Mouse (Mus musculus) G1E (cell line): ENCODE results near the gene Tm9sf1. TPM values are rescaled to one million over a fixed set of nuclear protein-coding genes. Genes with fewer than 3 reads are reported as not detected.
A peak's percentile ranks its signal among the peaks of the same experiment; 100 is the strongest.

Source experiments
- ATAC-seq: 2 replicates; pipeline ENCODE4 v1.8.0; 2016; ENCODE audit warnings: mild to moderate bottlenecking; ENCODE audit not compliant: insufficient number of reproducible peaks, poor library complexity, low FRiP score, severe bottlenecking; ENCODE audit errors: extremely low read depth
- DNase-seq: peaks from one replicate; pipeline ENCODE4 v3.0.0; 2012; ENCODE audit warnings: low spot score
- H3K27me3 ChIP-seq: 2 replicates; pipeline ENCODE4 v1.6.1; 2012; ENCODE audit warnings: mild to moderate bottlenecking, low read length, inconsistent platforms; ENCODE audit not compliant: insufficient read depth
- H3K36me3 ChIP-seq: replicated peaks from 2 replicates; pipeline ENCODE3; 2012; ENCODE audit warnings: mild to moderate bottlenecking, inconsistent platforms
- H3K4me1 ChIP-seq: 2 replicates; pipeline ENCODE4 v1.6.1; 2012; ENCODE audit warnings: low read depth, low read length, inconsistent platforms, mixed read lengths; ENCODE audit not compliant: insufficient read depth
- H3K4me3 ChIP-seq: 2 replicates; pipeline ENCODE4 v1.5.1; 2012; ENCODE audit warnings: low read depth, mild to moderate bottlenecking, inconsistent platforms, low read length, moderate library complexity, mixed read lengths
- H3K9me3 ChIP-seq: replicated peaks from 2 replicates; pipeline ENCODE4 v1.6.1; 2012; ENCODE audit warnings: inconsistent platforms
- CTCF ChIP-seq: IDR thresholded peaks from 2 replicates; pipeline ENCODE4 v1.5.1; 2012; ENCODE audit warnings: low read depth, low read length, inconsistent platforms, mixed read lengths
- GATA1 ChIP-seq: IDR thresholded peaks from 2 replicates; pipeline ENCODE4 v1.6.1; 2012; ENCODE audit warnings: borderline replicate concordance, low read length, inconsistent platforms, mixed read lengths
- GATA2 ChIP-seq: IDR thresholded peaks from 2 replicates; pipeline ENCODE4 v1.6.1; 2012; ENCODE audit warnings: low read depth, low read length, inconsistent platforms, borderline replicate concordance
- POLR2AphosphoS5 ChIP-seq: IDR thresholded peaks from 2 replicates; pipeline ENCODE4 v1.6.1; 2012; ENCODE audit warnings: low read depth, low read length, inconsistent platforms; ENCODE audit not compliant: insufficient replicate concordance
- TAL1 ChIP-seq: conservative IDR thresholded peaks from 2 replicates; pipeline ENCODE4 v1.6.1; 2012; ENCODE audit warnings: low read depth, low read length, inconsistent platforms, mixed read lengths
- polyA plus RNA-seq: library from polyadenylated mRNA; stranded (reverse); fragments of >175 nt; gene quantifications from 2 replicates; pipeline ENCODE4 v1.2.3, GENCODE M21; 2012
- total RNA-seq, 2 experiments: library from RNA; stranded (forward) in 1 of 2; stranded (reverse) in 1 of 2; fragments of 200-1000 nt in 1 of 2; fragments of >200 nt in 1 of 2; fragmentation: Nextera tagmentation in 1 of 2; gene quantifications; 2 replicates each; pipeline ENCODE4 v1.2.3; 2014 to 2017

The Tm9sf1 gene
- total and polyA plus RNA-seq, 3 experiments, result 14.8 to 57.7 (median 40.6) TPM

DNA sequence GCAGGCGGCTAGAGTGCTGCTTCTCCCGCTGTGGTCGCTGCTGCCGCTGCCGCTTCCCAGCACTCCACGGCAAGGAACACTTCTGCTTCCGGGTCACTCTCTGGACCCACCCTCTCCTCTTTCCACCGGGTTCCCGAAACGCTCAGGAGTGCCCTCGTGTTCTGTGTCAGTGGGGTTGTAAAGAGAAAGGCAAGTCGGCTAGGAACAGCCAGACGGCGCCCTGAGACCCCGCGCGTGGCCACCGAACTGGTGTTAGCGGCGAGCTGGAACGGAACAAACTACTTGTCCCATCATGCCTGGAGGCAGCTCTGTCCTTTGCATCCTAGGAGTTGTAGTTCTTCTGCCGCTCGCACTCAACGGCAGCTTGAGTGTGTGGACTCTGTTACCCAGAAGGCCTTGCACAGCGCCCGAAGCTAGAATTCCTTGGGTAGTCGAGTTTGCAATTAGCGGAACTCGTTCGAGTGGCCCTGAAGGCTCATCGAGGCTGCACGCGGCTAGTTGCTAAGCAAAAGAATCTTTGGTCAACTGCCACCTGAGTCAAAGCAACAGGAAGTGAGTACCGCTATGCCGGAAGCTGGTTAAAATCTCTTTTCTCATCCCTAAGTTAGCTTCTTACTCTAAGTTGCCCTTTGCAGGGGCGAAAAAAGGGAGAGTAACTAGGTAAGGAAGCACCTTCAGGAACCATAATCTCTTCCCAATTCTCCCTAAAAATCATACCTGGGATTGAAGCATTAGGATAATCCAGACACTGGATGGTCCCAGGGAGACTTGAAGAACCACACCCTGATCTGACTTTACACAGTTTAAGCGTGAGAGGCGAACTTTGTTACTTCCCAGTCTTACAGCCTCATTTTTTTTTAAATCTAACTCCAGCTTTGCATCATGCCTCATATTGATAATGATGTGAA, 28.5 kb upstream of the Tm9sf1 start, which contains the start of the genes Gmpr2 and Nedd8:
Gene Gmpr2, plus strand, starts transcription at position 109 of the 908 bp plus-strand sequence.
Gene Nedd8, minus strand, starts transcription at position 292 of the 908 bp plus-strand sequence.
- TF ChIP-seq POLR2AphosphoS5 (peak; percentile 82; the same call in 1 of the 2 replicates), TAL1 (no peak), GATA1 (no peak)
- ATAC-seq, result peak; percentile 95
- H3K9me3 ChIP-seq, result no peaks in the 10 kb centered on the region
- peak; percentile 66 for DNase-seq
- H3K4me1 ChIP-seq, result peaks cover 41% of the 10 kb centered on the region
- H3K4me3 ChIP-seq, result peak within 1 kb of the TSS; percentile 76
- peaks cover 55% of the 10 kb centered on the region for H3K36me3 ChIP-seq
- no peaks in the 10 kb centered on the region for H3K27me3 ChIP-seq

DNA sequence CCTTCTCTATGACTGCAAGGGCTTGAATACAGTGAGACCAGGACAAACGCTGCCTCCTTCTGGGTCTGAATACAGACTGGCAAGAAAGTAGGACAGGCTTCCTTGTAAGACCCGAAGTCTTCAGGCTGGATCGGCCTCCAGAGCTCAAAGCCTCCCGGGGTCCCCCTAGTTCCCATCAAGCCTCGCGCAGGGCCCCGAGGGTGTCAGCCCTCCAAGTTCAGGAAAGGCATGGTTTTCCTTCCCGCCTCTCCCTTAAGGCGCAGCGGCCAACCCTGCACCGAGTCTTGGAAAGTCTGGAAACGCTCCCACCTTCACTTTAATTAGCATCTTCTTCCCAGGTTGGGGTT, 27.9 kb upstream of the Tm9sf1 start:
- peak; percentile 31 for DNase-seq
- Histone ChIP-seq H3K36me3 (peaks cover 54% of the 10 kb centered on the region), H3K4me1 (peaks cover 45% of the 10 kb centered on the region), H3K4me3 (peak overlapping the region; percentile 76), H3K9me3 (no peaks in the 10 kb centered on the region), H3K27me3 (no peaks in the 10 kb centered on the region)
- TF ChIP-seq GATA1 (no peak), POLR2AphosphoS5 (no peak)
- no peak for ATAC-seq

DNA sequence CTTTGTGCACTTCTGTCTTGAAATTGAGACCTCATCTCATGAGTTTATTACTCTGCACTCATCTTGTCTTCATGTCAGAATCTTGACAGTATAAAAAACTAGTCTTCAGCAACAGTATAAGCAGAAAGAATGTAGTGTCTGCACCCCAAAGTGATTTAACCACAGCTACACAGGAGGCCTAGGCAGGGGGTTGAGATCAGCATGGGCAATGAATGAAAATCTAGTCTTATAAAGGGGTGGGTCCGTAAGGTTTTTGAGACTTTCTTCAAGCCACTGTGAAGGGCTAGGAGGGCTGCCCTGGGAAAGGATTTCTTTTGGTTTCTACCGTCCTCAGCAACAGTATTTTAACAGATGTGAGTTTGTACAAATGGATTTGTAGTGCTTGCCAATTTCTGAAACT, 17.0 kb upstream of the Tm9sf1 start:
- no peak for ATAC-seq
- Histone ChIP-seq H3K27me3 (no peaks in the 10 kb centered on the region), H3K4me1 (peaks cover 22% of the 10 kb centered on the region), H3K9me3 (no peaks in the 10 kb centered on the region), H3K4me3 (peak overlapping the region; percentile 72), H3K36me3 (peaks cover 70% of the 10 kb centered on the region)
- TF ChIP-seq TAL1 (no peak), CTCF (no peak), POLR2AphosphoS5 (no peak)
- DNase-seq, result no peak

DNA sequence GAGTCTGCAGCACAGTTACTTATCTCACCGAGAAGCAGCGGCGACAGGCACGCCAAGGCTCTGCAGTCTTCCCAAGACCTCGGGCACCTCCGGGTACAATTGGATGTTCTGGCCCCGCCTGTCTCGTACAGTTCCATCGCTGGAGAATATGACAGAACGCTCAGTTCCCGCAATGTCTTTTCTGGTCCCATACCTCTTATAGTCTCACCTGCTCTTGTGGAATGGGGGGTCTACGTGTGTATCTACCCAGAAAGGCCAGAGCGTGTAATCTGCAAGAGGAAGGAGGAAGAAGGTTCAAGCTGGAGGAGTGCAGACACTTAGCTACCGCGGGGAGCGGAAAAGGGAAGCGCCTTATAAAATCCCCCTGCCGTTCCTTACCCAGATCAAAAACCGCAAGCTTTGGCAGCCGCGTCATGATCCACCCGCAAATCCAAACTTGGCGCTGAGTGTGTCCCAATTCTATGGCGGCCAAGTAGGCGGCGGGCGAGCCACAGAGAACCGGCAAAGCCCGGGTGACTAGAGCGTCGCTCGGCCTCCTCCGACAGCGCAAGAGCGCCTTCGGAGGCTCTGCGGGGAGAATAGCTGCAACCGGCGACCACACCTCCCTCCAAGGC, 16.5 kb upstream of the Tm9sf1 start, which contains the start of gene Mdp1:
Gene Mdp1, minus strand, starts transcription at position 549 of the 614 bp plus-strand sequence.
- H3K4me3 ChIP-seq, result peak within 1 kb of the TSS; percentile 72
- peaks cover 65% of the 10 kb centered on the region for H3K36me3 ChIP-seq
- TF ChIP-seq POLR2AphosphoS5, result no peak
- TF ChIP-seq GATA2, result no peak
- no peak for TF ChIP-seq GATA1
- TF ChIP-seq CTCF, result no peak
- TF ChIP-seq TAL1, result no peak
- peaks cover 22% of the 10 kb centered on the region for H3K4me1 ChIP-seq
- ATAC-seq, result peak; percentile 81
- peak; percentile 70 for DNase-seq
- H3K27me3 ChIP-seq, result no peaks in the 10 kb centered on the region
- H3K9me3 ChIP-seq, result no peaks in the 10 kb centered on the region

DNA sequence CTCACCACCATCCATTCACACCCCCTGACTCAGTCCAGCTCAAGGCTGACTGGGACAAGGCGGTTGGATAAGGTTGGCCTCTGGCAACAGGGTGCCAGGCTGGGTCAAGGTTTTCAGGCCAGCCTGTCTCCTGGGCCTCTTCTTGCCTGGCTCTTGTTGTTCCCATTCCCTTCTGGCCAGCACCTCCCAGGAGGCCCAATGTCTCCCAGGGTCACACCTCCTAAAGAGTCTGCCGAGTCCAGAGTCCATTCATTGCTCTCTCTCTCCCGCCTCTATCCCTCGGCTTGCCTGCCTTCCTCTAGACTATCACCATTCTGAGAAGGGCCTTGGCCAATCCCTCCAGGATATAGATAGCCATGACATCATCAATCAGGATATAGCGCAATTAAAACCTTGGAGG, 14.4 kb upstream of the Tm9sf1 start:
- Histone ChIP-seq H3K4me1 (peaks cover 22% of the 10 kb centered on the region), H3K9me3 (no peaks in the 10 kb centered on the region), H3K36me3 (peaks cover 46% of the 10 kb centered on the region), H3K27me3 (no peaks in the 10 kb centered on the region), H3K4me3 (no peak overlapping the region)
- no peak for DNase-seq
- no peak for ATAC-seq
- TF ChIP-seq TAL1 (no peak), GATA1 (no peak), CTCF (no peak), POLR2AphosphoS5 (no peak), GATA2 (no peak)

DNA sequence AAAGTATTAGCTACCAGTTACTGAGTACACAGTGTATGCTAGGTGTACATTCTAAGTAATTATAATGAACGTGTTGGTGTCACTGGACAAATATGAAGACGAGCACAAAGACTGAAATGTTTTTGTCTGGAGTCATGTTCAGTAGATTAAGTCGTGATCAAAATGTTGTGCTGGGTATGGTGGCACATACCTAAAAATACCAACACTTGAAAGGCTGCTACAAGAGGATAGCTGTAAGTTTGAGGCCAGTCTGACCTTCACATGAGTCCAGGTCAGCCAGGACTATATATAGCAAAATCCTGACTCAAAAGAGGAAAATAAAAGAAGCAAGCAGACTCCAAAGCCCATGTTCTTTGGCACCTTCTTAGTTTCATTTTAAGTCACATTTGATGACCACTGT, 13.3 kb upstream of the Tm9sf1 start:
- DNase-seq, result no peak
- Histone ChIP-seq H3K4me3 (no peak overlapping the region), H3K9me3 (no peaks in the 10 kb centered on the region), H3K27me3 (no peaks in the 10 kb centered on the region), H3K4me1 (peaks cover 22% of the 10 kb centered on the region), H3K36me3 (peaks cover 36% of the 10 kb centered on the region)
- no peak for ATAC-seq
- TF ChIP-seq GATA1 (no peak), CTCF (no peak), POLR2AphosphoS5 (no peak), TAL1 (no peak), GATA2 (no peak)

DNA sequence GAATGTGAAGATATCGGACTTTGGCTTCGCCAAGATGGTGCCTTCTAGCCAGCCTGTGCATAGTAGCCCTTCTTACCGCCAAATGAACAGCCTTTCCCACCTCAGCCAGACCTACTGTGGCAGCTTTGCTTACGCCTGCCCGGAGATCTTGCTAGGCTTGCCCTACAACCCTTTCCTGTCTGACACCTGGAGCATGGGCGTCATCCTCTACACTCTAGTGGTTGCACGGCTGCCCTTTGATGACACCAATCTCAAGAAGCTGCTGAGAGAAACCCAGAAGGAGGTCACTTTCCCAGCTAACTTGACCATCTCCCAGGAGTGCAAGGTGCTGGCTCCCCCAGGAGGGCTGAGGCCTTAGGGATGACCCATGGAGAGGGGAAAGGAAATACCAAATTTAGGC, 7.9 kb upstream of the Tm9sf1 start:
- TF ChIP-seq TAL1 (no peak), CTCF (no peak), POLR2AphosphoS5 (no peak), GATA1 (no peak), GATA2 (no peak)
- peaks cover 30% of the 10 kb centered on the region for H3K36me3 ChIP-seq
- ATAC-seq (no peak), DNase-seq (no peak)
- H3K4me3 ChIP-seq, result no peak overlapping the region
- H3K9me3 ChIP-seq, result no peaks in the 10 kb centered on the region
- H3K4me1 ChIP-seq, result peaks cover 9% of the 10 kb centered on the region
- H3K27me3 ChIP-seq, result no peaks in the 10 kb centered on the region
